Mouse (Mus musculus) thymus, postnatal 0 days (tissue): Measurements from ENCODE around the gene Fgl2. TPM values are rescaled to one million over a fixed set of nuclear protein-coding genes. Genes with fewer than 3 reads are reported as not detected.

Experiments used
- DNase-seq: peaks from one replicate; pipeline ENCODE4 v3.0.0-alpha.2; 2015; ENCODE audit warnings: low spot score
- polyA plus RNA-seq: library from polyadenylated mRNA; unstranded; fragments of >200 nt; fragmentation: Nextera tagmentation; extraction: Ambion mirVana; gene quantifications from 2 replicates; pipeline ENCODE4 v1.2.1, GENCODE M21; 2015

Gene Fgl2
- polyA plus RNA-seq, 1 experiment from 2014 or later = 4.8 TPM

DNA sequence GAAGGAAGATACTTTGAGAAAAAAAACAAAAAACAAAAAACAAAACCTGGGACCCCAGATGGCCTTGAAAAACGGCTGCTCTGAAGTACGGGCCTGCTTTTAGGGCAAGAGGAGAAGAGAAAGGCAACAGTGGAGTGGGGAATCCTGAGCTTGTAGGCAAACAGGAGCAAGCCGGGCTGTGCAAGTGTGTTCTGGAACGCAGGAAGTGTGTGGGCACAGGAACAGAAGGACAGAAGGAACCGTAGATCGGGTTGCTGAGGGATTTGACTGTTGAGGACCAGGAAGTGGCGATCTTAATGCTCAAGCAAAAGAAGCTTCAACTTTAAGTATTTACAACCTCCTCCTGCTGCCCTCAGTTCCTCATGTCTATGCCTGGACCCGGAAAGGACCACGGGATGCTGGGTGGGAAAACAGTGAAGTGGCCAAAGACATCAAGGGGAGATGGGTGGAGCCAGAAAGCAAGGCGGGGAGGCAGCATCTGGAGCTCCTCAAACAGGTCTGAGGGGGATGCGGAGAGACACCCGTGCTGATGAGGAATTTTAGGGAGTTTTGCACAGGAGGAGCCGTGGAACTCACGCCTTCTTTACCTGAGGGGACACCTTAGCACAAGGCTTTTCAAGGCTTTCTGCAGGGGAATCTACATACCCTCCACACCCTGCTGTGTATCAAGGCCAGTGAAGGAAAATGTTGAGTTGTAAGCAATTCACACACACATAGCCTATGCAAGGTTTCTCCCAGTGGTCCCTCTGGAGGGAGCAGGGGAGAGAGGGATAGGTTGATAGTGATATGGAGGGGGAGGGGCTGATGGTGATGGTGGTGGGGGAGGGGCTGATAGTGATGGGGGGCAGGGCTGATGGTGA, 11.2 kb downstream of the Fgl2 start:
- no peak for DNase-seq

DNA sequence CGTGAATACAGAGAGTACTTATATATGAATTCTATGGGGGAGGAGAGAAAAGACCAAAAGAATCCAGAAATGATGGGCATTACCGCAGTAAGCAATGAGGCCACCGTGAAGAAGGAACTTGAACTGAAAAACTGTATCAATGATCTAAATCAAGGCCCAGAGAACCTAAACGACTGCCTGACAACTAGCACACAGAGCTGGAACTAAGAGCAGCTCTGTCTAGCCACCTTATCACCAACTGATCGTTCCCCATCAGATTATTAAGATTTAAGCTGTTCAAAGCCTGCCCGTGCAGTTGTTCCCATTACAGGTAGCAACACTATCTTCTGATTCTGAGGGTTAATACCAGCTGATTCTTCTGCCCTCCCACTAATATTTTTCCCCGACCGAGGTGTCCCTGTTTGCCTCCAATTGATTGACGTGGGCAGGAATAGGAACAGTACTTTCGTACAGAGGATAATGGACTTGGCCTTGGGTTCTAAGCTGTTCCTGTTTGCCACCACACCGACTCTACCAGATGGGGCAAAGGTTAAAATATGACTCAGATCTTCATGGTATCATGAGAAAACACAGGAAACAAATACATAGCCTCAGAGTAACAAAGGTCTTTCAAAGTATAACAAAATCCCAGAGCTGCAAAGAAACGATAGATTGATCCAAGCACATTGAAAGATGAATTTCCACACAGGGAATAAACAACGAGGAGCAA, 12.0 kb downstream of the Fgl2 start:
- no peak for DNase-seq

DNA sequence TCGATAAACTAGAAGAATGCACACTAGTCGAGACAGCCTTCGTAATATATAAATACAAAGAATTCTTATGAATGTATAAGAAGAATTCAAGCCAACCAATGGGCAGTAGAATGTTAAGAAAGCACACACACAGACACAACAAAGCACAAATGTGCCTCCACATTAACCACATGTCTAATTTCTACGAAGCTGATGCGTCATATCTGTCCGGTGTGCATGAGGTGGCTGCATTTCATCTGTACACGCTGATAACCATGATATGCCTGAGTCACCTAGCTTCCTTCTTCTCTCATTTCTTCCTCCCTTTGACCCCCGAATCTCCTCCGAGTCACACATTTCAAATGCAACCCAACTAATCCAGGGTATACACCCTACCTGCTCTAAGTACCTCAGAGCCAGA, 12.5 kb downstream of the Fgl2 start:
- no peak for DNase-seq

DNA sequence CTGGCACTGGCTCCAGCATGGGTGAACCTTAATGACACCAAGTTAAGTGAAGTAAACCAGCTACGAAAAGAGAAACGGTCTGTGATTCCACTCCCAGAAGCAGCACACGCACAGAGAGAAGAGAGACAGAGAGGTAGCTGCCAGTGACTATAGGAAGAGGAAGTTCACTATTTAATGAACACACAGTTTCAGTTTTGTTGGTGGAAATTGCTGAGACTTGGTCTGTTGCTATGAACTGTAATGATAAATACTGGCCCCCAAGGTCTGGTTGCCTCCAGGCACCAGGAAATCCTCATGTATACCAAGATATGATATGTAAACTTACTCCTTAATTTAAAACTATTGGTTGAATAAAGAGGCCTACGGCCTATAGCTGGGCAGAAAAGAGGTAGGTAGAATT, 14.0 kb downstream of the Fgl2 start:
- no peak for DNase-seq

DNA sequence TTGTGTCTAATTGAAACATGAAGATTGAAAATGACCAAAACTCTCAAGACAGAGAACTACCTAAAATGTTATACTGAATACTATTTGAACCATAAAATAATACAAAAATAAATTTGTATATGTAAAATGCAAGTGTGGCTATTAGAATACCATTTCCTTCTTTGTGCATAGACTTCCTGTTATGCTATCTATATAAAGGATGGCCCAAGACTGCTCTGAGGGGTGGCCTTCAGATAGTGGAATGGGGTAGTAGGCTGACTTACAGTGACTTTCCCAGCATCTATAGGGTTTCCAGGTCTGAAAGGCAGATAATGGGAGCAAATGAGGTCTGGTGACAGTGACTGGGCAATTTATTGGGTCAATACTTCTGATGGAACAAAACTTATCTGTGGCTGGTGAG, 14.9 kb downstream of the Fgl2 start:
- DNase-seq = no peak

DNA sequence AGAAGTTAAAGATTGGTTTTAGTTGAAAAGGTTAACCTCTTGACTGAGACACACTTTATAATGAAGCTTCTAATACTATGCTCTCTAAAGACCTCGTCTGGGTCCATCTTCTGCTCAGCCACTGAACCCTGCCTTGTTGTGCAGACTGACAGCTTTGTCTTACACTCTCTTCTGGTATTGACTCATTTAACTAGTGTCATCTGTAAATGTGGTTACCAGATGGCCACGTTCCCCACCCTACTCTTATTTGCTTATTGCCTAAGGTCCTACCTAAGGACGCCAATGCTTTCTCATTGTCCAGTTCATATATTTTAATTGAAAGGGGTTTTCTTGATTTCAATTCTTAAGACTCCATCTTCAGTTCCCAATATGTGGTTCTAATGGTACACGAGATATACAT, 16.4 kb downstream of the Fgl2 start:
- DNase-seq = no peak

DNA sequence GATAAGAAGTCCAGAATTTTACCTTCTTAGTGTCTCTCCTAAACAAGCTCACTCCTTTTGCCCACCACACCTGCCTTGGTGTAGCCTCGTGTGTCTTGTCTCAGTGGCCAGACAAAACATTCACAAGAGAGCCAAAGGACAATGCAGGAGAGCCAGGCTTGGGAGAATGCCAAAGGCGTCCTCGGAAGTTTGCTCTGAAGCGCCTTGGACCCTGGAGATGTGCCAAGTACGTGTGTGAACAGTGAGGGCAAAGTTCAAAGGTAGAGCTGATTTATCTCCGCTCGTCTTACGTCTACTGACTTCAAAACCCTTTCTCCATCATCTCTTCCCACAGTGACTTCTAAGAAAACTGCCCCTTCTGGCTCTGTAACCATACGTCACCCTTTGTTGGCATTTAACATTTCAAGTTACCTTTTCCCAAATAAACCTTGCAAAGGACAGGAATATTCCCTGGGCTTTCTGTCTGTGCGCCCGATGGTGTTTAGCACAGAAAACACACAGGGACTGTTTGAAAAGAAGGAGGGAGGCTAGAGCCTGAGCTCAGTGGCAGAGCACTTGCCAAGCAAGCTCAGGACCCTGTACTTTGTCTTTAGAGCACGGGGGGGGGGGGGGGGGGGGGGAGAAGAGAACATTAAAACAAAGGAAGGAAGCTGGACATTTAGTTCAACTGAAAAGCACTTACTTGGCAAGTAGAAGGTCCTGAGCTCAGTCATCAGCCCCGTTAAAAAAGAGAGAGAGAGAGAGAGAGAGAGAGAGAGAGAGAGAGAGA, 19.4 kb downstream of the Fgl2 start:
- no peak for DNase-seq

DNA sequence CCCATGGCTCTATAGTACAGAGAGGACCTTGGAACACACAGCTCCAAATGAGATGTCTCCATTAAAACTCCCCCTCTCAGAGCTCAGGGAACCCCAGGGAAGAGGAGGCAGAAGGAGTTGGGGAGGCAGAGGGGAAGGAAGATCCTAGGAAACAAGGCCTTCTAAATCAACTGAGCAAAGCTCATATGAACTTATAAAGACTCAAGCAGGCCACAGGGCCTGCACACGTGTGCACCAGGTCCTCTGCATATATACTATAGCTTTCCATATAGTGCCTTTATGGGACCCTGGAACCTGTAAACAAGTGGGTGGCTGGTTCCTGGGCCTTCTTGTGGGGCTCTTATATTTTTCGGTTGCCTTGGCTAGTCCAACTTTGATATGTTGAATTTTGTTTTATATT, 22.1 kb downstream of the Fgl2 start:
- no peak for DNase-seq

DNA sequence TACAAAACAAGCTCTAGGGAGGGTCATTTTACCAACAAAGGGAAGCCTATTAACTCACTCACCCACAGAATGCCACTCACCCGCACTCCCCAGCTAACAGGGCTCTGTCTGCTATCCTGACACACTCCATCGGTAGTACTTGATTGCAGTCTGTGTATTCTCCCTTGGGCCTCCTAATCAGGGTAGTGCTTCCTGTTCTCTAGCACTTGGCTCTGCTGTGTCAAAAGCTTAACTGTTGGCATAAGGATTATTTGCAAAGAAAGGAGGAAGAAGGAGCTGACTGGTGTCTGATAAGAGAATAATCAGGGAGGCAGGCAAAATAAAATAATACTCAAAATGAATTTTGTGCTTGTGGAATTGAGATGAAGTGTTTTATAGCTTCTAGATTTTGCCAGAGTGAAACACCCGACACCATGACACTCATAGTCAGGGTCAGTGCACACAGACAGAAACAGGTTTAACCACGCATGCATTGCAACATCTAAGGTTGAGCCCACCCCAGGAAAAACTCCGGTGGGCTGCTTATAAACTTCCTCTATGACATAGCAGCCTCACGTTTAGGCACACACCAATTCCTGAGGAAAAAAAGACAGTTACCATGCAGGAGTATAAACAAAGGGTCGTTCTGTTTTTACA, 22.9 kb downstream of the Fgl2 start:
- DNase-seq = no peak

DNA sequence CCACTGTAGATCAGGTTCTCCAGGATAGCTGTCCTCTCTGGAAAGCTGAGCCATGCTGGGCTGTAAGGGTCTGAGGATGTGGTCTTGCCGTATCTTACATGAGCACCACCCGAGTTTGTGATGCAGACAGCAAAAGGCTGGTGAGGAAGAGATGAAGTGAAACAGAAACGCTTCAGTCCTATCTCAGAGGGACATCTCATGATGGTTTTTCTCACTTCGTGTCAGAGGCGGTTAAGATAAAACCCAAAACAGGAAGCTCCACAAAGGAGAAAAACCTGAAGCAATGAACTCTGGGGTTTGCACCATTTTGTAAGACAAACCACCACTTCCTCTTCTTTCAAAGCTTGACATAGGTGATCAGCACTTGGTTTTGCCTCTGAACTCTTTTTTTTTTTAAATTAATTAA, 38.8 kb downstream of the Fgl2 start:
- peak; percentile 91 for DNase-seq

DNA sequence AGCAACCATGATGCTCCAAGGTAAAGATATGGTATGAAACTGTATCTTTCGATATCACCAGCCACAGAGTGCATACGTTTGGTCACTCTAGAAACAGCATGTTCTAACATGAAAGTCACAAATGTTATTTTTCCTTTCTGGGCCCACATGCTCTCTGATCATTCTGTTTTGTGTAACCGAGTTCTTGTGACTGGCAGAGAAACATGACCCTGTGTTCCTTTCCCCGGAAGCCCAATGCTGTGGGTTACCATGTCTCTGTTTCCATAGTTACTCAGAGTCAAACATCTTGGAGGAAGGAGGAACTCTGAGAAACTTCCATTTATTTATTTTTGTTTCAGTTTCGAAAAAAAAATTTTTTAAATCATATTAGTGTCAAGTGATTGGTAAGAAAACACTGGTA, 39.6 kb downstream of the Fgl2 start:
- DNase-seq = peak; percentile 52

DNA sequence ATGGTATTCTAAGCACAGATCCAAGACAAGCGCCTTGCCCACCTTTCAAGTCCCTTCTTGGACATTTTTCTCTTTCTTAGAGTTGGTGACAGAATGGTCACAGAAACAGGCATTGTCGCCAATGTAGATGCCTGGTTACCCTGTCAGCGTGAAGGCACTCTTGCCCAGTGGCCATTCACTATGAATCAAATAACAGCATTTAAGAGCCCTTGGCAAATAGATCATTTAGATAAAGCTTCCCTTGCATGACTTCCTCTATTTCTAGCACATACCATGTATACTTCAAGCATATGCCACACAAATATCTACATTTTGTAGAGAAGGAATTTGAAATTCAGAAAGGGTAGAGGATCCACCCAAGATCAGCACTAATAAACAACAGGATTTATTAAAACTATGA, 40.9 kb downstream of the Fgl2 start:
- DNase-seq = no peak

DNA sequence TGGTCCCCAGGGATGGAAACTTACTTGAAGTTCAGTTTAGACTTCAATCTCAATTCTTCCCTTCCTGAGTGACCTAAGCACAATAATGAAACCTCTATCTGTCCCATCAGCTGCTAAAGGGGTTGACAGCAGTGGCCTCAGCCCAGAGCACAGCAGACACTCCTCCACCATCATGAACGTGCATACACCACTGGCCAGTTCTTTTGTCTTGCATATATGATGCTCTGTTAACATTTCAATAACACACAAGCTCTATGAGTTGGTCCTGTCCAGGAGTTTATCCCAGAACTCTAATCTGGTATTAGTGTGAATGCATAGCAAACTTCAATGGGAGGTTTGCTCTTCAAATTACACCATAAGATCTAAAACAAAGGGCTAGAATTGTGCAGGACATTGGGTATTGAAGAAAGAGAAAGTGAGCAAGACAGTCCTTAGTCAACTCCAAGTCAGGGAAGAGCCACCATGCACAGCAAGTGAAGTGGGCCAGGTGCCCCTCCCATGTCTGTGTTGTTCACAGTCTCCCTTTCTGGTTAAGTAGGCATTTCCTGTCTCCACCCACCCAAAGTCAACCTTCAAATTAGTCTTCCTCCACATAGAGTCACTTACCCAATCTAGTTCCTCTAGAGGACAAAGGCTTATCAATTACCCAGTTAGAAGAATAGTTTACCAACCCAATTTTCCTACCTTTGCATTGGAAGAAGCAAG, 41.8 kb downstream of the Fgl2 start:
- peak; percentile 59 for DNase-seq

DNA sequence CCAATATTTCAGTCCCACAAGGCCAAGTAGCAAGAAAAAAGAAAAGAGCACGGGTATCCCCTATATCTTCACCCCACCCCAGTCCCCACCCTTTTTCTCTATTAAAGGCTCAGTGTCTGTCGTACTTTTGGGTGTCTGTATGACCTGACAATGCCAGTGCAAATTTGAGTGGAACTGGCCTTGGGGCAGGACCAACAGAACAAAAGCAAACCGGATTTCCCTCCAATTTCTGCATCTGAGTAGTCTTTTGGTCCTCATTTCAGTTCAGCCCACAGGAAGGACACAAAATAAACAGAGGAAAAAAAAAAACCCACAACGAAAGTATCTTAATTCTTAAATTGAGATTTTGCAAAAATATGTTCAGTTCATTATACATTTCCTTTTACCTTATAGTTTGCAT, 46.2 kb downstream of the Fgl2 start:
- no peak for DNase-seq

DNA sequence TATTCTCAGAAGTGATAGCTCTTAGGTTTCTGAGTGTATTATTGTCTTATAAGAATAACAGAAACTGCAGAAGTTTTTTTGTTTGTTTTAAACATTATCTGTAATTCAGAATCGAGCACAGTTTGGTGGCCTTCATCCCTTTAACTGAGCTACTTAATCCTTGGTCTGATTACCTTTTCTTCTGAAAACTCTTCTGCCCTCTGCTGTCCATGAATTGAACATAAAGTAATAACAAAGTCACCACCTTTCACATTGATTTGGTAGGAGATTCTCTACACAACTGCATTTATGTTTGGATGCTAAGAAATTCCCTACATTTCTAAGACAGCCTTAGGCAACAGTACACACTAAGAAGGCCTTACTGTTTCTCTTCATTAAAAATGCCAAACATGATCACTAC, 48.2 kb downstream of the Fgl2 start:
- peak; percentile 48 for DNase-seq

DNA sequence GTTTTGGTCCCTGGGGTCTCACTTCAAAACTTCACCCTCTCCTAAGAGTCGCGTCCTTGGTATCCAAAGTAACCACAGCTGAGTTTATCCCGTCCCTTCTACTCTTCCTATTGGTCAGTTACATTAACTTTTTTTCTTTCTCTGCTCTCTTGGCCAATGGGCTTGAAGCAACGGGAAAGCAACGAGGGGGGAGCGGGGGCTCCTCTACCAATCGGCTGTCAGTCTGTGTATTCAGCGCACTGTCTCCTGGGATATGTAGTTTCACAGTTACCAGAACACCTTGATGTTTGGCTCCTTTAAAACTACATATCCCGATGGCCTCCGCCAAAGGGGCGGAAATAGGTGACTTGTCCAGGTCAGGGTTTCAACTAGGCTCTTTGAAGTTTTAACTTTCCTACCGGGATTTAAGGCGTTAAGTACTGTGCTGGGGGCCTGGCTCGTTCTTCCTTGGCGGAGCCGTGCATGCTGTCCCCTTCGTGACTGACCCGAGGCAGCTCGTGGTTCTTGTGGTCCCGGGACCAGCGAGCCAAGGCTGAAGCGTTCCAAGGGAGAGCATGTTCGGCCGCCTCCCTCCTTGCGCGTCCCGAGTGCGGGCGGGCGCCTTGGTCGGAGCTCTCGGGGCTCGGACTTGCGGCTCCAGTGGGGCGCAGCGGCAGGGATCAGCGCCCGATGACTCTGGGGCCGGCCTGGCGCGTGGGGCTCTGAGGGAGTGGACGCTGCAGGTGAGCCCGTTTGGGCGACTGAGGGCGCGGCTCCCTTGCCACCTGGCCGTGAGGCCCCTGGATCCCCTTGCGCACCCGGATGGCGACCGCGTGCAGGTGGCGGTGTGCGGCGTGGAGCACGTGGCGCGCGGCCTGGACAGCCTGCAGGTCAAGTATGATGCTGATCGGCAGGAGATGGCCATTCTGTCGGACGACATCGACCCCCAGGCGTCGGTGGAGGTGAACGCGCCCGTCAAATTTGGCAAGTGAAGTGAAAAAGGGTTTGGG, 52.5 kb downstream of the Fgl2 start, which contains the start of the genes Ccdc146 and Fam185a:
Gene Ccdc146 (minus strand): TSS at position 64 of the 989 bp plus-strand sequence.
Gene Fam185a (plus strand): TSS at position 345 of the 989 bp plus-strand sequence.
- DNase-seq = peak; percentile 97

DNA sequence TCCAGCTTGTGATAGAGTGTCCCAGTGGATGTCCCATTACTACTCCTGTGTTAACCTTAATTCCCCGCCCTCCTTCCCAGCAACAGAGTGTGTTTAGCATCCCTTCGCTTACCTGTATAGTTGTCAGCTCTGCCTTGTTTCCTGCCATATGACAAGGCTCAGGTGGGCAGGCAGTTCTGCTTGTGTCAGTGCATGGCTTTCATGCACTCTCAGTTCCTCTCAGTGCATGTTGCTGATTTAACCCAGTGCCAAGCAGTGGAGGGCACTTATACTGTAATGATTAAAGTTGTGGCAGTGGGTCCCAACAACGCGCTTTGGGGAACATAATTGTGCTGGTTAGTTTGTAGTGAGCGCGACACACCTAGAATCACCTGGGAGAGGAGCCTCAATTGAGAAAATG, 54.2 kb downstream of the Fgl2 start:
- DNase-seq = no peak
